Mouse (Mus musculus) myocyte (in vitro differentiated cells): ENCODE results near the gene Msrb1.
A peak's percentile ranks its signal among the peaks of the same experiment; 100 is the strongest.

ENCODE experiments used
- MAX ChIP-seq: IDR thresholded peaks from one replicate; pipeline ENCODE4 v1.6.1; 2011; ENCODE audit warnings: low read depth, mild to moderate bottlenecking, control low read depth
- MYOD1 ChIP-seq, 3 experiments: IDR thresholded peaks; one replicate each; pipeline ENCODE4 v1.6.1; 2011; ENCODE audit warnings: control low read depth in 2 of 3, low read depth in 2 of 3, mild to moderate bottlenecking in 2 of 3, moderate library complexity in 1 of 3; ENCODE audit not compliant: insufficient read length in 2 of 3, control insufficient read depth in 1 of 3
- POLR2A ChIP-seq: IDR thresholded peaks from one replicate; pipeline ENCODE4 v1.6.1; 2011; ENCODE audit warnings: low read depth, mild to moderate bottlenecking, control low read depth, moderate library complexity; ENCODE audit not compliant: insufficient read length
- POLR2AphosphoS2 ChIP-seq: IDR thresholded peaks from one replicate; pipeline ENCODE4 v1.6.1; 2011; ENCODE audit warnings: low read depth, control low read depth; ENCODE audit not compliant: insufficient read length
- TCF12 ChIP-seq: IDR thresholded peaks from one replicate; pipeline ENCODE4 v1.6.1; 2011; ENCODE audit warnings: mild to moderate bottlenecking, control low read depth; ENCODE audit not compliant: poor library complexity, insufficient read depth, severe bottlenecking
- USF1 ChIP-seq: IDR thresholded peaks from one replicate; pipeline ENCODE4 v1.6.1; 2011; ENCODE audit warnings: low read depth, mild to moderate bottlenecking, control low read depth, moderate library complexity

- no peak for TF ChIP-seq MYOD1 (IDR thresholded peaks at IDR 0.05; ENCODE audit: control insufficient read depth in 1 of 3, insufficient read length in 2 of 3, low read depth in 2 of 3)
- TF ChIP-seq USF1: no peak
- TF ChIP-seq TCF12: no peak
- peak; percentile 57 for TF ChIP-seq POLR2AphosphoS2
- no peak for TF ChIP-seq POLR2A
- no peak for TF ChIP-seq MAX
These were observed 18.5 kb upstream of the Msrb1 start, which contains the start of the genes Rnf151 and Rps2 for GRCm38 (mm10) chr17:24717943-24718342.
